Mouse (Mus musculus): ENCODE results near the gene Vps33b. TPM values are rescaled to one million over a fixed set of nuclear protein-coding genes. Genes with fewer than 3 reads are reported as not detected.

The Vps33b gene
- total and polyA plus RNA-seq, 3 experiments, result 23.4 to 24.9 TPM; not detected in 1

- Histone ChIP-seq H3K4me1 (ENCODE audit: control insufficient read depth in 1 of 2, insufficient read depth in 2 of 2, low read length in 2 of 2) (peaks cover 9 to 19% of the 10 kb centered on the region in 2 experiments), H3K9ac (ENCODE audit: control insufficient read depth, low read depth, low read length, poor library complexity, severe bottlenecking) (no peak overlapping the region), H3K36me3 (ENCODE audit: control insufficient read depth in 1 of 2, insufficient read depth in 2 of 2, low read length in 2 of 2) (peaks cover 6 to 28% of the 10 kb centered on the region in 2 experiments), H3K27me3 (ENCODE audit: control insufficient read depth in 1 of 2, insufficient read depth in 2 of 2, low read length in 2 of 2) (no peaks in the 10 kb centered on the region), H3K9me3 (replicated peaks; ENCODE audit: insufficient read depth, low read length) (no peaks in the 10 kb centered on the region), H3K4me3 (ENCODE audit: control insufficient read depth in 1 of 2, insufficient read depth in 1 of 2, low read depth in 2 of 2, low read length in 2 of 2) (no peak overlapping the region), H3K27ac (ENCODE audit: control insufficient read depth, low read depth, low read length) (no peak overlapping the region), H3K79me2 (ENCODE audit: control insufficient read depth, insufficient read depth, low read length, poor library complexity) (peaks cover 21% of the 10 kb centered on the region)
- DNase-seq (ENCODE audit: low read depth, low spot score), result peak; percentile 27
- TF ChIP-seq POLR2AphosphoS2 (IDR thresholded peaks at IDR 0.05; ENCODE audit: low read length) (no peak), TCF12 (IDR thresholded peaks at IDR 0.05; ENCODE audit: low read depth, low read length) (no peak), MYC (IDR thresholded peaks at IDR 0.05; ENCODE audit: low read depth, low read length) (no peak), SIN3A (IDR thresholded peaks at IDR 0.05; ENCODE audit: low read length) (no peak), TAL1 (IDR thresholded peaks at IDR 0.05; ENCODE audit: low read length) (no peak), SMC3 (IDR thresholded peaks at IDR 0.05; ENCODE audit: low read depth, low read length) (no peak), GATA1 (IDR thresholded peaks at IDR 0.05; ENCODE audit: low read depth, low read length) (peak; percentile 52; the same call in 1 of the 2 replicates), BHLHE40 (IDR thresholded peaks at IDR 0.05; ENCODE audit: borderline replicate concordance, low read depth, low read length) (no peak), MAX (IDR thresholded peaks at IDR 0.05; ENCODE audit: low read length) (no peak), RCOR1 (IDR thresholded peaks at IDR 0.05; ENCODE audit: low read depth, low read length) (peak; percentile 68), HCFC1 (IDR thresholded peaks at IDR 0.05; ENCODE audit: low read depth, low read length) (no peak), NELFE (IDR thresholded peaks at IDR 0.05; ENCODE audit: low read depth, low read length) (no peak), EP300 (IDR thresholded peaks at IDR 0.05; ENCODE audit: low read depth in 1 of 2, low read length in 2 of 2) (peak; percentile 52 to 59; a peak in 3 of 4 replicates), MAFK (IDR thresholded peaks at IDR 0.05; ENCODE audit: borderline replicate concordance, low read depth, low read length) (no peak), ZNF384 (IDR thresholded peaks at IDR 0.05; ENCODE audit: low read depth, low read length) (no peak), RAD21 (IDR thresholded peaks at IDR 0.05; ENCODE audit: low read depth, low read length) (no peak), POLR2A (IDR thresholded peaks at IDR 0.05; ENCODE audit: control insufficient read depth in 1 of 2, insufficient read depth in 1 of 2, low read depth in 1 of 2, low read length in 2 of 2, poor library complexity in 1 of 2) (0 out of 4 replicates have a peak, but pooled peaks of 1 of the 2 experiments have one; percentile 15), CTCF (IDR thresholded peaks at IDR 0.05 in 2 of 3, conservative IDR thresholded peaks at IDR 0.05 in 1 of 3; ENCODE audit: control insufficient read depth in 1 of 3, insufficient read depth in 1 of 3, low read depth in 2 of 3, low read length in 3 of 3, poor library complexity in 1 of 3, severe bottlenecking in 1 of 3) (no peak), ELF1 (IDR thresholded peaks at IDR 0.05; ENCODE audit: low read depth, low read length) (no peak)
Observed at GRCm38 (mm10) chr7:80267764-80268163, 1.7 kb upstream of the Vps33b start.

- TF ChIP-seq BHLHE40 (IDR thresholded peaks at IDR 0.05; ENCODE audit: borderline replicate concordance, low read depth, low read length) (no peak), MAFK (IDR thresholded peaks at IDR 0.05; ENCODE audit: borderline replicate concordance, low read depth, low read length) (no peak), MXI1 (IDR thresholded peaks at IDR 0.05; ENCODE audit: low read depth, low read length) (no peak), ETS1 (IDR thresholded peaks at IDR 0.05; ENCODE audit: low read depth, low read length) (no peak), USF1 (IDR thresholded peaks at IDR 0.05; ENCODE audit: low read depth, low read length) (no peak), POLR2AphosphoS5 (IDR thresholded peaks at IDR 0.05; ENCODE audit: borderline replicate concordance, low read depth, low read length) (no peak), EP300 (IDR thresholded peaks at IDR 0.05; ENCODE audit: low read depth in 1 of 2, low read length in 2 of 2) (no peak), POLR2A (IDR thresholded peaks at IDR 0.05; ENCODE audit: control insufficient read depth in 1 of 2, insufficient read depth in 1 of 2, low read depth in 1 of 2, low read length in 2 of 2, poor library complexity in 1 of 2) (no peak; a peak in 1 of 4 replicates), TCF12 (IDR thresholded peaks at IDR 0.05; ENCODE audit: low read depth, low read length) (no peak), MYC (IDR thresholded peaks at IDR 0.05; ENCODE audit: low read depth, low read length) (no peak), ELF1 (IDR thresholded peaks at IDR 0.05; ENCODE audit: low read depth, low read length) (no peak), USF2 (IDR thresholded peaks at IDR 0.05; ENCODE audit: borderline replicate concordance in 1 of 2, insufficient read depth in 1 of 2, low read depth in 1 of 2, low read length in 2 of 2) (no peak)
- H3K27ac ChIP-seq (ENCODE audit: control insufficient read depth, low read depth, low read length), result peak overlapping the region; percentile 27
- H3K9me3 ChIP-seq (replicated peaks; ENCODE audit: insufficient read depth, low read length), result no peaks in the 10 kb centered on the region
- no peak for DNase-seq (ENCODE audit: low read depth, low spot score)
- H3K36me3 ChIP-seq (ENCODE audit: control insufficient read depth in 1 of 2, insufficient read depth in 2 of 2, low read length in 2 of 2), result peaks cover 1 to 25% of the 10 kb centered on the region in 2 experiments
- peaks cover 9 to 19% of the 10 kb centered on the region in 2 experiments for H3K4me1 ChIP-seq (ENCODE audit: control insufficient read depth in 1 of 2, insufficient read depth in 2 of 2, low read length in 2 of 2)
- H3K79me2 ChIP-seq (ENCODE audit: control insufficient read depth, insufficient read depth, low read length, poor library complexity), result peaks cover 16% of the 10 kb centered on the region
- no peaks in the 10 kb centered on the region for H3K27me3 ChIP-seq (ENCODE audit: control insufficient read depth in 1 of 2, insufficient read depth in 2 of 2, low read length in 2 of 2)
- H3K9ac ChIP-seq (ENCODE audit: control insufficient read depth, low read depth, low read length, poor library complexity, severe bottlenecking), result peak overlapping the region; percentile 74
- H3K4me3 ChIP-seq (ENCODE audit: control insufficient read depth in 1 of 2, insufficient read depth in 1 of 2, low read depth in 2 of 2, low read length in 2 of 2), result peak overlapping the region; percentile 78 to 91
Observed at GRCm38 (mm10) chr7:80269751-80270255, 354 bp downstream of the Vps33b start.
